Mouse (Mus musculus): ENCODE measurements around the gene Rbm11. TPM values are rescaled to one million over a fixed set of nuclear protein-coding genes. Genes with fewer than 3 reads are reported as not detected.

The Rbm11 gene
- polyA plus RNA-seq, 1 experiment from 2014 or later, result 0.99 TPM

Other genes with a start within 250 kb of the Rbm11 start
- not detected in 2 replicates for gene Lipi, start 6.8 kb upstream of the Rbm11 start, polyA plus RNA-seq (2016; fragmentation: Nextera tagmentation; extraction: Ambion mirVana)
- gene Hspa13, start 174.3 kb downstream of the Rbm11 start, polyA plus RNA-seq (2016; fragmentation: Nextera tagmentation; extraction: Ambion mirVana), result 34.6 and 38.9 TPM in 2 replicates

Measured in embryonic facial prominence, embryonic 12.5 days (tissue).